Mouse (Mus musculus) cortical plate, adult 2 months (tissue): ENCODE measurements around the gene Pop5. TPM values are rescaled to one million over a fixed set of nuclear protein-coding genes. Genes with fewer than 3 reads are reported as not detected.

Experiments used
- H3K27ac ChIP-seq: fragments of 200-500 bp; 2 replicates; pipeline ENCODE4 v1.5.1; 2012; ENCODE audit warnings: low read length, control low read depth, inconsistent platforms; ENCODE audit not compliant: insufficient read depth
- H3K4me1 ChIP-seq: fragments of 200-500 bp; 2 replicates; pipeline ENCODE4 v1.6.1; 2011; ENCODE audit warnings: low read length; ENCODE audit not compliant: control insufficient read depth, insufficient read depth
- H3K4me3 ChIP-seq: fragments of 200-500 bp; 2 replicates; pipeline ENCODE4 v1.5.1; 2011; ENCODE audit warnings: mild to moderate bottlenecking, low read length, control low read depth; ENCODE audit not compliant: insufficient read depth
- CTCF ChIP-seq: fragments of 200-500 bp; IDR thresholded peaks from 2 replicates; pipeline ENCODE4 v1.5.1; 2011; ENCODE audit warnings: mild to moderate bottlenecking, control low read depth, low read length; ENCODE audit not compliant: insufficient read depth; ENCODE audit errors: extremely low read depth
- POLR2A ChIP-seq: fragments of 200-500 bp; IDR thresholded peaks from 2 replicates; pipeline ENCODE4 v1.6.1; 2011; ENCODE audit warnings: mild to moderate bottlenecking, low read length, control low read depth; ENCODE audit not compliant: insufficient read depth; ENCODE audit errors: extremely low read depth
- polyA plus RNA-seq: library from polyadenylated mRNA; depleted of rRNA; stranded (reverse); fragments of >200 nt; gene quantifications from 2 replicates; pipeline ENCODE4 v1.2.3, GENCODE M21; 2012; rRNA removed

The Pop5 gene
- polyA plus RNA-seq, 1 experiment: 193 TPM

DNA sequence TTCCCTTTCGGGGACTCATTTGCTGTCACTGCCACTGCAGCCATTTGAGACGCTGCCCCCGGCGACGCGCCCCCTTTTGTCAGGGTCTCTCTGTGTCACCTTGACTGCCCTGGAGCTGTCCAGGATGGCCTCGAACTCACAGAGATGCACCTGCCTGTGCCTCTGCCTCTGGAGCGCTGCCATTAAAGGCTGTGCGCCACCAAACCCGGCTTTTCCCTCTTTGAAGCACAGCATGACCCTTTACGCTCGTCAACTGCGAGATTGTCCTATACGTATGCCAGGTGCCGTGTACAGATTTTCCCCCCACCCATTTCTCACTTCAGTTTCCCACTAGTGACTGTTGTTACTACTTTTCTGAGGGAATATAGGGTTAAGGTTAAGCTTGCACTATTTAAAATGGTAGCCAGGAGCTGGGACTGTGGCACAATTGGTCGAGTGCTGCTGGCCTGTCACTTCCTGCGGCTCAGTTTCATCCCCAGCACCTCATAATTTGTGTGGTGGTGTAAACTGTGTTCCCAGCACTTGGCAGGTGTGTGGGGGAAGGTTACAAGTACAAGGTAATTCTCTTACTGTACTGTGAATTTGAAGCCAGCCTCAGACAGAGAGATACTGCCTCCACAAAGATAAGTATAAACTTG lies 44.5 kb downstream of the Pop5 start:
- Histone ChIP-seq H3K4me1 (no peaks in the 10 kb centered on the region), H3K4me3 (peak overlapping the region; percentile 89), H3K27ac (peak overlapping the region; percentile 16; the same call in 1 of the 2 replicates)
- no peak for TF ChIP-seq POLR2A
- TF ChIP-seq CTCF: no peak

DNA sequence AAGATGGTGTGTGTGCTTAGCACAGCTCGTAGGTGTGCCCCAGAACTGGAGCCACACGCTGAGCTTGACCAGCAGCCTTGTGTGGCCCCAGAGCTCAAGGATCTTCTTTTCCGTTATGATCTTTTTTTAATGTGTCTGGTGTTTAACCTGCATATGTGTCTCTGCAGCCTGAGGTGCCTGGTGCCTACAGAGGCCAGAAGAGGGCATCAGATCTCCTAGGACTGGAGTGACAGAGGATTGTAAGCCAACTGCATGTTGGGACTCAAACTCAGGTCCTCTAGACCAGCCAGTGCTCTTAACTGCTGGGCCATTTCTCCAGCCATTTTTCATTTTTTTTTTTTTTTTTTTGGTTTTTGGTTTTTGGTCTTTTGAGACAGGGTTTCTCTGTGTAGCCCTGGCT lies 49.1 kb downstream of the Pop5 start:
- no peak overlapping the region for H3K27ac ChIP-seq
- no peaks in the 10 kb centered on the region for H3K4me1 ChIP-seq
- H3K4me3 ChIP-seq: no peak overlapping the region
- TF ChIP-seq CTCF (0 out of 2 replicates have a peak, but pooled peaks have one; percentile 5), POLR2A (no peak)

DNA sequence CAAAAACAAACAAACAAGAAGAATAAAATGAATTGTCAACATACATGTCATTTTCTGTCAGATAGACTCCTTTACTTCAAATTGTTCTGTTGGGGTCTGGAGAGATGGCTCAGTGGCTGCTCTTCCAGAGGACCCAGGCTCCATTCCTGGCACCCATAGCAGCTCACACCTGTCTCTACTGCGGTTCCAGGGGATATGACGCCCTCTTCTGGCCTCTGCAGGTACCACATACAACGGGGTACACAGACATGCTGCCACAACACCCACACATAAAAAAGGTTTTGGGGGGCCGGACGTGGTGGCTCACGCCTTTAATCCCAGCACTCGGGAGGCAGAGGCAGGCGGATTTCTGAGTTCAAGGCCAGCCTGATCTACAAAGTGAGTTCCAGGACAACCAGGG lies 58.5 kb downstream of the Pop5 start:
- Histone ChIP-seq H3K27ac (no peak overlapping the region), H3K4me3 (no peak overlapping the region), H3K4me1 (peaks cover 2% of the 10 kb centered on the region; the same call in 1 of the 2 replicates)
- no peak for TF ChIP-seq POLR2A
- TF ChIP-seq CTCF: no peak

Other genes starting within 250 kb of the Pop5 start
- gene Sppl3, start 224.7 kb upstream of the Pop5 start, polyA plus RNA-seq: 66.4 and 68.5 TPM in 2 replicates
- not detected in 2 replicates for gene Gm10401, start 137.5 kb upstream of the Pop5 start, polyA plus RNA-seq
- 12.7 and 12.8 TPM in 2 replicates for gene Acads, start 116.5 kb upstream of the Pop5 start, polyA plus RNA-seq
- gene Unc119b, start 100.9 kb upstream of the Pop5 start, polyA plus RNA-seq: 24.8 and 26.2 TPM in 2 replicates
- gene Mlec, start 77.7 kb upstream of the Pop5 start, polyA plus RNA-seq: 74.6 and 78.6 TPM in 2 replicates
- gene Cabp1, start 41.5 kb upstream of the Pop5 start, polyA plus RNA-seq: 444 and 462 TPM in 2 replicates
- gene Rnf10, start 37.1 kb downstream of the Pop5 start, polyA plus RNA-seq: 177 and 181 TPM in 2 replicates
- 31.3 and 31.8 TPM in 2 replicates for gene Coq5, start 43.8 kb downstream of the Pop5 start, polyA plus RNA-seq
- 753 and 867 TPM in 2 replicates for gene Dynll1, start 65.2 kb downstream of the Pop5 start, polyA plus RNA-seq
- gene Srsf9, start 91.3 kb downstream of the Pop5 start, polyA plus RNA-seq: 53.5 and 61.0 TPM in 2 replicates
- gene Gatc, start 105.3 kb downstream of the Pop5 start, polyA plus RNA-seq: 28.8 and 31.1 TPM in 2 replicates
- 26.3 and 27.8 TPM in 2 replicates for gene Triap1, start 105.4 kb downstream of the Pop5 start, polyA plus RNA-seq
- gene Cox6a1, start 113.1 kb downstream of the Pop5 start, polyA plus RNA-seq: 2,613 and 2,894 TPM in 2 replicates
- gene Msi1, start 193.8 kb downstream of the Pop5 start, polyA plus RNA-seq: 43.8 and 44.3 TPM in 2 replicates
- gene Pla2g1b, start 230.4 kb downstream of the Pop5 start, polyA plus RNA-seq: not detected in 2 replicates
- gene Sirt4, start 248.9 kb downstream of the Pop5 start, polyA plus RNA-seq: 89.5 and 107 TPM in 2 replicates